Mouse (Mus musculus) limb, embryonic 14.5 days (tissue): ENCODE measurements around the gene Ddx58. TPM values are rescaled to one million over a fixed set of nuclear protein-coding genes. Genes with fewer than 3 reads are reported as not detected.

Experiments used
- ATAC-seq: fragments of 200-750 bp; cut with Nextera tagmentation; 2 replicates; pipeline ENCODE4 v1.8.0; 2017; ENCODE audit warnings: low read depth, moderate number of reproducible peaks, moderate TSS enrichment; ENCODE audit not compliant: low FRiP score
- DNase-seq: peaks from one replicate; pipeline ENCODE4 v3.0.0-alpha.2; 2015; ENCODE audit warnings: low spot score
- H3K27ac ChIP-seq: fragments of 300-500 bp; sonication (generic); replicated peaks from 2 replicates; pipeline ENCODE4 v1.5.1; 2014; ENCODE audit warnings: low read depth, mild to moderate bottlenecking, low read length, moderate library complexity, mixed read lengths
- H3K27me3 ChIP-seq: fragments of 300-500 bp; sonication (generic); 2 replicates; pipeline ENCODE4 v1.6.1; 2014; ENCODE audit warnings: low read length, mixed read lengths; ENCODE audit not compliant: control insufficient read depth, insufficient read depth
- H3K36me3 ChIP-seq: fragments of 300-500 bp; sonication (generic); 2 replicates; pipeline ENCODE4 v1.6.1; 2014; ENCODE audit warnings: mild to moderate bottlenecking, low read length, moderate library complexity, mixed read lengths; ENCODE audit not compliant: control insufficient read depth, insufficient read depth
- H3K4me1 ChIP-seq: fragments of 300-500 bp; sonication (generic); 2 replicates; pipeline ENCODE4 v1.6.1; 2014; ENCODE audit warnings: antibody characterized with exemption, low read length, mixed read lengths; ENCODE audit not compliant: control insufficient read depth, insufficient read depth
- H3K4me2 ChIP-seq: fragments of 300-500 bp; sonication (generic); replicated peaks from 2 replicates; pipeline ENCODE4 v1.6.1; 2014; ENCODE audit warnings: low read depth, mild to moderate bottlenecking, low read length, moderate library complexity; ENCODE audit not compliant: severe bottlenecking
- H3K4me3 ChIP-seq: fragments of 300-500 bp; sonication (generic); replicated peaks from 2 replicates; pipeline ENCODE4 v1.5.1; 2014; ENCODE audit warnings: low read length
- H3K9ac ChIP-seq: fragments of 300-500 bp; sonication (generic); 2 replicates; pipeline ENCODE4 v1.6.1; 2014; ENCODE audit warnings: mild to moderate bottlenecking, low read depth, low read length, moderate library complexity; ENCODE audit not compliant: severe bottlenecking
- H3K9me3 ChIP-seq: fragments of 300-500 bp; sonication (generic); 2 replicates; pipeline ENCODE4 v1.6.1; 2016; ENCODE audit warnings: low read length; ENCODE audit not compliant: control insufficient read depth
- POLR2A ChIP-seq: fragments of 200-500 bp; IDR thresholded peaks from 2 replicates; pipeline ENCODE4 v1.8.0; 2012; ENCODE audit warnings: inconsistent platforms, mild to moderate bottlenecking, moderate library complexity, borderline replicate concordance; ENCODE audit not compliant: insufficient read depth, insufficient read length; ENCODE audit errors: extremely low read depth
- WGBS: fragments of 180-500 bp; shearing (Covaris S2); extraction: QIAGEN DNeasy Blood & Tissue Kit; methylation state at CpG from one replicate; pipeline ENCODE4 v1.1.7; 2014; 5-methylcytosine and 5-hydroxymethylcytosine counted together
- polyA plus RNA-seq, 2 experiments: library from polyadenylated mRNA; depleted of rRNA in 1 of 2; stranded (reverse) in 1 of 2; unstranded in 1 of 2; fragments of >200 nt; fragmentation: Nextera tagmentation in 1 of 2; extraction: Ambion mirVana in 1 of 2; gene quantifications; 2 replicates each; pipeline versions ENCODE4 v1.2.1 to v1.2.3; 2012 to 2014

Gene Ddx58
- polyA plus RNA-seq, 2 experiments, result 10.3 to 10.7 TPM

DNA sequence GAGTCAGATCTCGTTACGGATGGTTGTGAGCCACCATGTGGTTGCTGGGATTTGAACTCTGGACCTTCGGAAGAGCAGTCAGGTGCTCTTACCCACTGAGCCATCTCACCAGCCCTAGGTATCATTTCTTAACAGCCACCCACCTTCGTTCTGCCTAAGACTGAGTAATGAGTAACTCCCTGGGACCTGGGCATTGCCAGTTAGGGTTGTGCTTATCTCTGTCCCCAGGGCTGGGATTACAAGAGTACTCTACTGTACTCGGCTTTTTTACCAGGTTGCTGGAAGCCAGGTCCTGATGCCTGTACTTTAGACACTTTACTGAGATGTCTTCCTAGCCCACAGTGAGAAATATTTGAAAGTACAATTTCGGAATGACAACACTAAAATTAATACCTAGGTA, 27.5 kb downstream of the Ddx58 start:
- H3K4me3 ChIP-seq, result no peak overlapping the region
- DNase-seq (no peak), ATAC-seq (no peak)
- no peak overlapping the region for H3K4me2 ChIP-seq
- H3K27me3 ChIP-seq, result no peaks in the 10 kb centered on the region
- no peaks in the 10 kb centered on the region for H3K4me1 ChIP-seq
- H3K9ac ChIP-seq, result no peak overlapping the region
- WGBS, result 93% methylated on average over 4 of the region's 6 CpGs
- H3K9me3 ChIP-seq, result no peaks in the 10 kb centered on the region
- no peak overlapping the region for H3K27ac ChIP-seq
- TF ChIP-seq POLR2A, result no peak
- H3K36me3 ChIP-seq, result peaks cover 23% of the 10 kb centered on the region

- WGBS, result 71% methylated on average over 5 of the region's 5 CpGs
- ATAC-seq (no peak), DNase-seq (no peak)
- Histone ChIP-seq H3K4me2 (no peak overlapping the region), H3K27ac (no peak overlapping the region), H3K4me1 (no peaks in the 10 kb centered on the region), H3K9me3 (no peaks in the 10 kb centered on the region), H3K9ac (no peak overlapping the region), H3K36me3 (peaks cover 24% of the 10 kb centered on the region), H3K4me3 (no peak overlapping the region), H3K27me3 (no peaks in the 10 kb centered on the region)
- TF ChIP-seq POLR2A, result no peak
These were observed 31.9 kb downstream of the Ddx58 start for GRCm38 (mm10) chr4:40207701-40208100.

- no peak for TF ChIP-seq POLR2A
- H3K36me3 ChIP-seq, result peaks cover 17% of the 10 kb centered on the region
- no peaks in the 10 kb centered on the region for H3K27me3 ChIP-seq
- H3K4me1 ChIP-seq, result no peaks in the 10 kb centered on the region
- H3K4me3 ChIP-seq, result no peak overlapping the region
- DNase-seq (no peak), ATAC-seq (no peak)
- H3K9me3 ChIP-seq, result no peaks in the 10 kb centered on the region
- H3K9ac ChIP-seq, result no peak overlapping the region
- WGBS, result 92% methylated on average over 22 of the region's 22 CpGs
- no peak overlapping the region for H3K27ac ChIP-seq
- no peak overlapping the region for H3K4me2 ChIP-seq
These were observed 34.3 kb downstream of the Ddx58 start for GRCm38 (mm10) chr4:40205231-40205903.

DNA sequence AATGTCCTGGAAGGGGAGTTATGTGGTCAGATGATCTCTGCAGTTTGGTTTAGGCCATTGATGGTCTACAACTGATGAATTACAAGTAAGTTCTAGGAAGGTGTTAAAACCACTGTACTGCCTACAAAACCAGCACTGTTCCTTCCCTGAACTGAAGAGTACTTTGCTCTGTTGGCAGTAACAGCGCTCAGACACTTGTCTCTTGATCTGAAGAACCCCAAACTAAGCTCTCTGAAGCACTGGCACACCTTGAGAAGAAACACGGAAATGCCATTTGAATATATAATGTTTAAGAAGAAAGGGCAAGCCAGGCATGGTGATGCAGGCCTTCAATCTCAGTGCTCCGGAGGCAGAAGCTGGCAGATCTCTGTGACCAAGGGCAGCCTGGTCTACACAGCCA, 35.3 kb downstream of the Ddx58 start:
- Histone ChIP-seq H3K27ac (no peak overlapping the region), H3K9ac (no peak overlapping the region), H3K4me3 (no peak overlapping the region), H3K36me3 (peaks cover 16% of the 10 kb centered on the region), H3K4me1 (no peaks in the 10 kb centered on the region), H3K27me3 (no peaks in the 10 kb centered on the region), H3K9me3 (no peaks in the 10 kb centered on the region), H3K4me2 (no peak overlapping the region)
- no peak for TF ChIP-seq POLR2A
- ATAC-seq (no peak), DNase-seq (no peak)
- WGBS, result 93% methylated on average over 3 of the region's 3 CpGs

- no peaks in the 10 kb centered on the region for H3K9me3 ChIP-seq
- DNase-seq, result no peak
- WGBS, result 70% methylated on average over 6 of the region's 6 CpGs
- H3K4me3 ChIP-seq, result no peak overlapping the region
- peaks cover 24% of the 10 kb centered on the region for H3K36me3 ChIP-seq
- H3K27me3 ChIP-seq, result no peaks in the 10 kb centered on the region
- no peak overlapping the region for H3K27ac ChIP-seq
- no peak for TF ChIP-seq POLR2A
- H3K4me2 ChIP-seq, result no peak overlapping the region
- H3K9ac ChIP-seq, result no peak overlapping the region
- H3K4me1 ChIP-seq, result no peaks in the 10 kb centered on the region
- ATAC-seq, result no peak
These were observed 37.4 kb downstream of the Ddx58 start for GRCm38 (mm10) chr4:40202205-40202604.
